Mouse (Mus musculus): Measurements from ENCODE around the gene Megf8. TPM values are rescaled to one million over a fixed set of nuclear protein-coding genes. Genes with fewer than 3 reads are reported as not detected.

The Megf8 gene
- total and polyA plus RNA-seq, 2 experiments, result 1.5 to 5.1 TPM

DNA sequence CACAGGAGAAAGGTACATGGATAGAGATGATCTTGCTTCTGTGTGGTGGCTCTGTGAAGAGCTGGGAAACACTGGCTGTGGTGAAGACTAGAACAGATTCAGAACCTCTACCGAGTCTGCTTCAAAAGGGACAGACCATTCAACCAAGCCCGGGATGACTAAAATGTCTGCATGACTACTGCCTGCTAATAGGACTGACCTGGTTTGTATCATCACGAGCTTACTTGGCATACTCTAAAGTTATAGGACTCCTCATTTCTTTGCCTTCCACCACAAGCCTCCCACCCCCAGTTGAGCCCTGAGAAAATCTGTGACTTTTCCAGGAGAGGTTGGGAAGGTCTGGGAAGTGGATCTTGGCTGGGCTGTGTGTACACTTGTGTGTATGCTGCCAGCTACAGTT is 94.9 kb downstream of the Megf8 start:
- H3K79me2 ChIP-seq (ENCODE audit: control insufficient read depth, insufficient read depth, low read length), result no peaks in the 10 kb centered on the region; the same call in 1 of the 2 replicates
- H3K4me1 ChIP-seq (ENCODE audit: control insufficient read depth, insufficient read depth, low read length), result peaks cover 8% of the 10 kb centered on the region
- H3K4me3 ChIP-seq (ENCODE audit: insufficient read depth, low read depth, low read length), result no peak overlapping the region
- no peak for DNase-seq (ENCODE audit: extremely low read depth, low read depth, low spot score)
- H3K9ac ChIP-seq (ENCODE audit: low read depth, low read length), result no peak overlapping the region
- TF ChIP-seq CTCF (IDR thresholded peaks at IDR 0.05; ENCODE audit: low read depth, low read length) (no peak), POLR2A (IDR thresholded peaks at IDR 0.05; ENCODE audit: extremely low read depth, insufficient read depth, low read length) (no peak)
- no peaks in the 10 kb centered on the region for H3K27me3 ChIP-seq (ENCODE audit: control insufficient read depth, insufficient read depth, low read length)
- H3K27ac ChIP-seq (replicated peaks; ENCODE audit: insufficient read depth, low read depth, low read length), result no peak overlapping the region
- 79% methylated on average over 3 of the region's 3 CpGs for WGBS
- H3K36me3 ChIP-seq (ENCODE audit: control insufficient read depth, insufficient read depth, low read length), result no peaks in the 10 kb centered on the region

DNA sequence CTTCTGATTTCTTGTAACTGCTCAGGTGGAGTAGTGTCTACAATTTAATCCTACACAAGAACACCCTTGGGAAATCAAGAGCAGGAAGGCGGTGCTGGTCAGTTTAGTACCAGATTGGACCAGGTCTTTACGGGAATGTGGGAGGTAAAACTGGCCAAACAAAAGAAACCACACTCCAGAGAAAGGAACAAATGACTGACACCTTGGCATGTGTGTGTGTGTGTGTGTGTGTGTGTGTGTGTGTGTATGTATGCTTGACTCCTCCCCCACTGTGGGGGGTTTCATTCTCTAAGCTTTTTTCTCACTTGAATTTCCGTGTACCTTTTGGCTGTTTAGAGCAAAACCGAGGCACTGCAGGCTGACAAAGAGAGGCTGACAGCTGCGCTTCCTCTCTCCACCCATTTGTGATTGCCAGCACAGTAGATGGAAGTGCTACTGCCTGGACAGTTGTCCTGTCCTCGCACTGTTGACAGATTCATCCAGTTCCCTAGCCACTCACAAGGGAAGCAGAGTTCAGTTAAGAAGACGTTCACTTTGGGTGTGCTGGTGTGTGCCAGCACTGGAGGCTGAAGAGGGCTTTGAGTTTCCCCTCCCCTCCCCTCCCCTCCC is 96.0 kb downstream of the Megf8 start, which contains the start of gene Cxcl17:
Gene Cxcl17, minus strand, starts transcription at position 54 of the 609 bp plus-strand sequence.
- WGBS, result 74% methylated on average over 7 of the region's 7 CpGs
- Histone ChIP-seq H3K36me3 (ENCODE audit: control insufficient read depth, insufficient read depth, low read length) (no peaks in the 10 kb centered on the region), H3K79me2 (ENCODE audit: control insufficient read depth, insufficient read depth, low read length) (no peaks in the 10 kb centered on the region; the same call in 1 of the 2 replicates), H3K9ac (ENCODE audit: low read depth, low read length) (no peak within 1 kb of the TSS), H3K27ac (replicated peaks; ENCODE audit: insufficient read depth, low read depth, low read length) (no peak within 1 kb of the TSS), H3K4me1 (ENCODE audit: control insufficient read depth, insufficient read depth, low read length) (peaks cover 8% of the 10 kb centered on the region), H3K4me3 (ENCODE audit: insufficient read depth, low read depth, low read length) (no peak within 1 kb of the TSS), H3K27me3 (ENCODE audit: control insufficient read depth, insufficient read depth, low read length) (no peaks in the 10 kb centered on the region)
- DNase-seq (ENCODE audit: extremely low read depth, low read depth, low spot score), result no peak
- no peak for TF ChIP-seq CTCF (IDR thresholded peaks at IDR 0.05; ENCODE audit: low read depth, low read length)
- no peak for TF ChIP-seq POLR2A (IDR thresholded peaks at IDR 0.05; ENCODE audit: extremely low read depth, insufficient read depth, low read length)

Other genes with a start within 250 kb of the Megf8 start
- gene Grik5, start 244.8 kb upstream of the Megf8 start, total RNA-seq (2014; rRNA removed), result 2.3 and 2.4 TPM in 2 replicates
- 10.2 and 14.0 TPM in 2 replicates for gene Grik5, start 244.8 kb upstream of the Megf8 start, polyA plus RNA-seq (2012; rRNA removed)
- gene Zfp574, start 244.6 kb upstream of the Megf8 start, total RNA-seq (2014; rRNA removed), result 2.3 and 3.1 TPM in 2 replicates
- gene Zfp574, start 244.6 kb upstream of the Megf8 start, polyA plus RNA-seq (2012; rRNA removed), result 16.7 and 17.2 TPM in 2 replicates
- gene Pou2f2, start 137.4 kb upstream of the Megf8 start, total RNA-seq (2014; rRNA removed), result 0.34 and 0.37 TPM in 2 replicates
- 0.44 and 1.2 TPM in 2 replicates for gene Pou2f2, start 137.4 kb upstream of the Megf8 start, polyA plus RNA-seq (2012; rRNA removed)
- 20.2 and 24.6 TPM in 2 replicates for gene Dedd2, start 96.5 kb upstream of the Megf8 start, total RNA-seq (2014; rRNA removed)
- 27.9 and 35.4 TPM in 2 replicates for gene Dedd2, start 96.5 kb upstream of the Megf8 start, polyA plus RNA-seq (2012; rRNA removed)
- gene Zfp526, start 95.7 kb upstream of the Megf8 start, total RNA-seq (2014; rRNA removed), result 2.2 and 2.6 TPM in 2 replicates
- gene Zfp526, start 95.7 kb upstream of the Megf8 start, polyA plus RNA-seq (2012; rRNA removed), result 3.4 and 4.7 TPM in 2 replicates
- 9.1 and 11.4 TPM in 2 replicates for gene Gsk3a, start 79.3 kb upstream of the Megf8 start, total RNA-seq (2014; rRNA removed)
- gene Gsk3a, start 79.3 kb upstream of the Megf8 start, polyA plus RNA-seq (2012; rRNA removed), result 69.3 and 74.5 TPM in 2 replicates
- gene Erf, start 66.4 kb upstream of the Megf8 start, total RNA-seq (2014; rRNA removed), result 7.4 and 8.8 TPM in 2 replicates
- gene Erf, start 66.4 kb upstream of the Megf8 start, polyA plus RNA-seq (2012; rRNA removed), result 23.3 and 27.0 TPM in 2 replicates
- 5.3 and 8.3 TPM in 2 replicates for gene Cic, start 49.5 kb upstream of the Megf8 start, total RNA-seq (2014; rRNA removed)
- 18.3 and 23.3 TPM in 2 replicates for gene Cic, start 49.5 kb upstream of the Megf8 start, polyA plus RNA-seq (2012; rRNA removed)
- gene Pafah1b3, start 19.2 kb upstream of the Megf8 start, total RNA-seq (2014; rRNA removed), result 3.7 and 6.0 TPM in 2 replicates
- gene Pafah1b3, start 19.2 kb upstream of the Megf8 start, polyA plus RNA-seq (2012; rRNA removed), result 8.4 and 10.0 TPM in 2 replicates
- not detected in 2 replicates for gene Prr19, start 15.8 kb upstream of the Megf8 start, total RNA-seq (2014; rRNA removed)
- not detected in 2 replicates for gene Prr19, start 15.8 kb upstream of the Megf8 start, polyA plus RNA-seq (2012; rRNA removed)
- gene Tmem145, start 11.1 kb upstream of the Megf8 start, total RNA-seq (2014; rRNA removed), result not detected in 2 replicates
- not detected in 2 replicates for gene Tmem145, start 11.1 kb upstream of the Megf8 start, polyA plus RNA-seq (2012; rRNA removed)
- gene Cnfn, start 52.6 kb downstream of the Megf8 start, total RNA-seq (2014; rRNA removed), result not detected in 2 replicates
- gene Cnfn, start 52.6 kb downstream of the Megf8 start, polyA plus RNA-seq (2012; rRNA removed), result not detected in 2 replicates
- gene Lipe, start 81.5 kb downstream of the Megf8 start, total RNA-seq (2014; rRNA removed), result 8.3 and 8.7 TPM in 2 replicates
- gene Lipe, start 81.5 kb downstream of the Megf8 start, polyA plus RNA-seq (2012; rRNA removed), result 9.8 and 11.3 TPM in 2 replicates
- not detected in 2 replicates for gene Cxcl17, start 95.7 kb downstream of the Megf8 start, total RNA-seq (2014; rRNA removed)
- not detected in 2 replicates for gene Cxcl17, start 95.7 kb downstream of the Megf8 start, polyA plus RNA-seq (2012; rRNA removed)
- 45.5 and 59.6 TPM in 2 replicates for gene Ceacam1, start 160.4 kb downstream of the Megf8 start, total RNA-seq (2014; rRNA removed)
- 84.8 and 87.9 TPM in 2 replicates for gene Ceacam1, start 160.4 kb downstream of the Megf8 start, polyA plus RNA-seq (2012; rRNA removed)
- gene Ceacam2, start 222.7 kb downstream of the Megf8 start, total RNA-seq (2014; rRNA removed), result 0.07 TPM in 1 of 2 replicates, not detected in the other
- gene Ceacam2, start 222.7 kb downstream of the Megf8 start, polyA plus RNA-seq (2012; rRNA removed), result 0.10 and 0.34 TPM in 2 replicates